Mouse (Mus musculus): Measurements from ENCODE around the gene Angptl2.

Angptl2 gene

GRCm38 (mm10) chr2:33220246-33220645 lies 4.4 kb downstream of the Angptl2 start:
- TF ChIP-seq CTCF (conservative IDR thresholded peaks at IDR 0.05; ENCODE audit: low read length), result no peak
- no peak for TF ChIP-seq POU5F1 (IDR thresholded peaks at IDR 0.05; ENCODE audit: borderline replicate concordance, low read length)
- TF ChIP-seq NANOG (IDR thresholded peaks at IDR 0.05; ENCODE audit: borderline replicate concordance, low read length), result no peak
- peaks cover 13% of the 10 kb centered on the region; the same call in 1 of the 2 replicates for H3K36me3 ChIP-seq (ENCODE audit: insufficient read depth, low read length)
- no peak overlapping the region for H3K4me3 ChIP-seq (replicated peaks; ENCODE audit: low read length)
- H3K9me3 ChIP-seq (ENCODE audit: low read length), result no peaks in the 10 kb centered on the region
- no peaks in the 10 kb centered on the region for H3K27me3 ChIP-seq (ENCODE audit: insufficient read depth, low read length)
- H3K4me1 ChIP-seq (replicated peaks; ENCODE audit: low read depth, low read length), result peaks cover 37% of the 10 kb centered on the region

DNA sequence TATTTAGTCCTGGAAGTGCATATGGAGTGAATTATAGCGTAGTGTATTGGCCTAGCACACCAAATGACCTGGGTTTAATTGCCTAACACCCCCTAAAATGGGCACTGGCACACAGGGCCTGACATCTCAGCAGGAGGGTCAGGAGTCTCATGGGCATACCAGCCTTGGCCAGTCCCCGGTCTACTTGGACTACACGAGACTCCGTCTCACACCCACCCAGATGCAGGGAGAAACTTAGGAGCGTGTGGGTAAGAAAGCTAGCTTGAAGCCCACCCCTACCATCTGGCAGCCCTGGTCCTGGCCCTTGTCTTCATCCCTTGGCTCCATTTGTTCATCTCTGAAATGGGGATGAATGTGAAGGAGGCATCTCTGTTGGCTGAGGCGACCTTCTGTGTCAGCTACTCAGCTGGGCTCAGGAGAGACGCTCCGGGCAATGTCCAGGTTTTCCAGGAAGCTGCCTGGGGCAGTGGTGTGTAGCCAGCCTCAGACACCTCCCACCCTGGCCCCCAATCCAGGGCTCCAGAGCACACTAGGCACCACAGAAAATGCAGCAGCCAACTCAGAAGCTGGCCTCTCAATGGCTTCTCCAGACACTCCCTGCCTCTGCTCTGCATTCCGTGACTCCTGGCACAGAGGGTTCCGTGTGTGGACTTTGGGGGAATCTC lies 4.9 kb downstream of the Angptl2 start:
- Histone ChIP-seq H3K4me3 (replicated peaks; ENCODE audit: low read length) (no peak overlapping the region), H3K27me3 (ENCODE audit: insufficient read depth, low read length) (no peaks in the 10 kb centered on the region), H3K9me3 (ENCODE audit: low read length) (no peaks in the 10 kb centered on the region), H3K36me3 (ENCODE audit: insufficient read depth, low read length) (peaks cover 13% of the 10 kb centered on the region; the same call in 1 of the 2 replicates), H3K4me1 (replicated peaks; ENCODE audit: low read depth, low read length) (peaks cover 36% of the 10 kb centered on the region)
- TF ChIP-seq POU5F1 (IDR thresholded peaks at IDR 0.05; ENCODE audit: borderline replicate concordance, low read length) (no peak), CTCF (conservative IDR thresholded peaks at IDR 0.05; ENCODE audit: low read length) (no peak), NANOG (IDR thresholded peaks at IDR 0.05; ENCODE audit: borderline replicate concordance, low read length) (no peak)

DNA sequence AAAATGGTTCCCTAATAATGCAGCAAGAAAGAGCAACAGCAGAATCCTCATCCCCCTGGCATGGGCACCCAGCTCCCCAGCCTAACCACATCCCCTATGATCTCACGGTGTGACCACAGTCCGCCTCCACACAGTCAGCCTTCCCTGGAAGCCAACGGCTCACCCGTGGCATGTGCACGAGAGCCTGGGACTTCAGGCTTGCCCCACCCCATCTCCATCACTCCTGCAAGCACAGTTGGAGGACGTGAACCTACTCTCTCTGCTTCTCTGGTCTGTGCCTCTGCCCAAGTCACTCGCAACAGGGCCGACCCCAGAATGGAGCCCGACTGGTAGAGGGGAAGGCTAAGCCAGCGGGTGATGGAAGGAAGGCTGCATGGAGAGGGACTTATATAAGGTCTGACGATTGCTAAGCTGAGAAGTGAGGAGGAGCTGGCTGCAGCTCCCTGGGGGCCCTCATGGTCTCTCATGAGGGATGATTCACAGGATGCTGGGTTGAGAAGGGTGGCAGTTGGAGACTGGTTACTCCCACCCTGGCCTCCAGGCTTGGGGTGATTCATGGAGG lies 5.6 kb downstream of the Angptl2 start:
- Histone ChIP-seq H3K4me3 (replicated peaks; ENCODE audit: low read length) (no peak overlapping the region), H3K4me1 (replicated peaks; ENCODE audit: low read depth, low read length) (peaks cover 36% of the 10 kb centered on the region), H3K9me3 (ENCODE audit: low read length) (no peaks in the 10 kb centered on the region), H3K36me3 (ENCODE audit: insufficient read depth, low read length) (peaks cover 13% of the 10 kb centered on the region; the same call in 1 of the 2 replicates), H3K27me3 (ENCODE audit: insufficient read depth, low read length) (no peaks in the 10 kb centered on the region)
- no peak for TF ChIP-seq NANOG (IDR thresholded peaks at IDR 0.05; ENCODE audit: borderline replicate concordance, low read length)
- no peak for TF ChIP-seq CTCF (conservative IDR thresholded peaks at IDR 0.05; ENCODE audit: low read length)
- TF ChIP-seq POU5F1 (IDR thresholded peaks at IDR 0.05; ENCODE audit: borderline replicate concordance, low read length), result no peak

GRCm38 (mm10) chr2:33222480-33222879 lies 6.6 kb downstream of the Angptl2 start:
- no peak overlapping the region for H3K4me3 ChIP-seq (replicated peaks; ENCODE audit: low read length)

GRCm38 (mm10) chr2:33223656-33224358 lies 7.9 kb downstream of the Angptl2 start:
- no peaks in the 10 kb centered on the region for H3K9me3 ChIP-seq (ENCODE audit: low read length)
- TF ChIP-seq CTCF (conservative IDR thresholded peaks at IDR 0.05; ENCODE audit: low read length) (no peak), NANOG (IDR thresholded peaks at IDR 0.05; ENCODE audit: borderline replicate concordance, low read length) (no peak)
- H3K36me3 ChIP-seq (ENCODE audit: insufficient read depth, low read length), result peaks cover 16% of the 10 kb centered on the region; the same call in 1 of the 2 replicates
- peaks cover 27% of the 10 kb centered on the region for H3K4me1 ChIP-seq (replicated peaks; ENCODE audit: low read depth, low read length)
- H3K4me3 ChIP-seq (replicated peaks; ENCODE audit: low read length), result no peak overlapping the region
- no peaks in the 10 kb centered on the region for H3K27me3 ChIP-seq (ENCODE audit: insufficient read depth, low read length)

More at GRCm38 (mm10) chr2:33222480-33222879, 6.6 kb downstream of the Angptl2 start:
- TF ChIP-seq CTCF (conservative IDR thresholded peaks at IDR 0.05; ENCODE audit: low read length) (no peak), POU5F1 (IDR thresholded peaks at IDR 0.05; ENCODE audit: borderline replicate concordance, low read length) (no peak), NANOG (IDR thresholded peaks at IDR 0.05; ENCODE audit: borderline replicate concordance, low read length) (no peak)
- H3K9me3 ChIP-seq (ENCODE audit: low read length), result no peaks in the 10 kb centered on the region
- peaks cover 13% of the 10 kb centered on the region; the same call in 1 of the 2 replicates for H3K36me3 ChIP-seq (ENCODE audit: insufficient read depth, low read length)
- H3K27me3 ChIP-seq (ENCODE audit: insufficient read depth, low read length), result no peaks in the 10 kb centered on the region
- H3K4me1 ChIP-seq (replicated peaks; ENCODE audit: low read depth, low read length), result peaks cover 30% of the 10 kb centered on the region

DNA sequence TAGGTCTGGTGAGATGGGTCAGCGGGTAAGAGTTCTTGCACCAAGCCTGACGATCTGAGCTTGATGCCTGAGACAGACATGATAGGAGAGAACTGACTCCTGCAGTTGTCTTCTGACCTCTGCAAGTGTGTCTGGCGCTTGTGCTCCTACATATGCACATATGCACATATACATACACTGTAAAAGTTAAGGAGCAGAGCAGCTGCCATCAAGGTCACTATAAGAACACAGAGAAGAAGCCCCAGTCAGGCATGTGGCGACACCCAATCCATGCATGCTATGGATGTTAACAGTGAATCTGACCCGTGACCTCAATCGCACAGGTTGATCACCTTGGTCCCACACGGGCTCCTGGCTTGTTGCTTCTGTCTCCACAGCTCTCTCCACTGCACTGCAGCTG lies 10.1 kb downstream of the Angptl2 start:
- H3K36me3 ChIP-seq (ENCODE audit: insufficient read depth, low read length), result peaks cover 16% of the 10 kb centered on the region; the same call in 1 of the 2 replicates
- no peak overlapping the region for H3K4me3 ChIP-seq (replicated peaks; ENCODE audit: low read length)
- TF ChIP-seq CTCF (conservative IDR thresholded peaks at IDR 0.05; ENCODE audit: low read length), result no peak
- TF ChIP-seq NANOG (IDR thresholded peaks at IDR 0.05; ENCODE audit: borderline replicate concordance, low read length), result no peak
- TF ChIP-seq POU5F1 (IDR thresholded peaks at IDR 0.05; ENCODE audit: borderline replicate concordance, low read length), result no peak
- H3K9me3 ChIP-seq (ENCODE audit: low read length), result no peaks in the 10 kb centered on the region
- H3K4me1 ChIP-seq (replicated peaks; ENCODE audit: low read depth, low read length), result peaks cover 24% of the 10 kb centered on the region
- H3K27me3 ChIP-seq (ENCODE audit: insufficient read depth, low read length), result no peaks in the 10 kb centered on the region

- H3K4me3 ChIP-seq (replicated peaks; ENCODE audit: low read length), result no peak overlapping the region
- no peaks in the 10 kb centered on the region for H3K27me3 ChIP-seq (ENCODE audit: insufficient read depth, low read length)
Measured at GRCm38 (mm10) chr2:33228077-33228476, 12.2 kb downstream of the Angptl2 start.

GRCm38 (mm10) chr2:33228551-33228950 lies 12.7 kb downstream of the Angptl2 start:
- Histone ChIP-seq H3K9me3 (ENCODE audit: low read length) (no peaks in the 10 kb centered on the region), H3K27me3 (ENCODE audit: insufficient read depth, low read length) (no peaks in the 10 kb centered on the region), H3K36me3 (ENCODE audit: insufficient read depth, low read length) (peaks cover 12% of the 10 kb centered on the region; the same call in 1 of the 2 replicates), H3K4me1 (replicated peaks; ENCODE audit: low read depth, low read length) (peaks cover 39% of the 10 kb centered on the region), H3K4me3 (replicated peaks; ENCODE audit: low read length) (no peak overlapping the region)
- TF ChIP-seq POU5F1 (IDR thresholded peaks at IDR 0.05; ENCODE audit: borderline replicate concordance, low read length), result no peak
- TF ChIP-seq NANOG (IDR thresholded peaks at IDR 0.05; ENCODE audit: borderline replicate concordance, low read length), result no peak
- no peak for TF ChIP-seq CTCF (conservative IDR thresholded peaks at IDR 0.05; ENCODE audit: low read length)

More at GRCm38 (mm10) chr2:33228077-33228476, 12.2 kb downstream of the Angptl2 start:
- TF ChIP-seq CTCF (conservative IDR thresholded peaks at IDR 0.05; ENCODE audit: low read length) (no peak), POU5F1 (IDR thresholded peaks at IDR 0.05; ENCODE audit: borderline replicate concordance, low read length) (no peak), NANOG (IDR thresholded peaks at IDR 0.05; ENCODE audit: borderline replicate concordance, low read length) (no peak)
- H3K9me3 ChIP-seq (ENCODE audit: low read length), result no peaks in the 10 kb centered on the region
- peaks cover 12% of the 10 kb centered on the region; the same call in 1 of the 2 replicates for H3K36me3 ChIP-seq (ENCODE audit: insufficient read depth, low read length)
- H3K4me1 ChIP-seq (replicated peaks; ENCODE audit: low read depth, low read length), result peaks cover 39% of the 10 kb centered on the region

All from E14TG2a.4 (cell line).